Mouse (Mus musculus) macrophage (primary cell): ENCODE results near the gene Mis12. TPM values are rescaled to one million over a fixed set of nuclear protein-coding genes. Genes with fewer than 3 reads are reported as not detected.

Source experiments
- H3K27ac ChIP-seq: fragments of 350-480 bp; formaldehyde crosslinking; 2 replicates; pipeline ENCODE4 v1.9.0; 2021
- H3K36me3 ChIP-seq: fragments of 350-480 bp; formaldehyde crosslinking; 2 replicates; pipeline ENCODE4 v1.9.0; 2021; ENCODE audit errors: inconsistent target
- H3K4me3 ChIP-seq: fragments of 350-480 bp; formaldehyde crosslinking; 2 replicates; pipeline ENCODE4 v1.9.0; 2021; ENCODE audit errors: inconsistent target
- H3K79me2 ChIP-seq: fragments of 350-480 bp; formaldehyde crosslinking; 2 replicates; pipeline ENCODE4 v1.9.0; 2021; ENCODE audit errors: inconsistent target
- WGBS: methylation state at CpG from one replicate; pipeline ENCODE4 v1.1.7; 2026; ENCODE audit warnings: inconsistent platforms; ENCODE audit not compliant: missing documents; 5-methylcytosine and 5-hydroxymethylcytosine counted together
- polyA plus RNA-seq: library from polyadenylated mRNA; stranded (reverse); fragments of 250-400 nt; gene quantifications from 3 replicates; pipeline ENCODE4 v1.2.4, GENCODE M21; 2018; ENCODE audit warnings: inconsistent platforms

Gene Mis12
- polyA plus RNA-seq, 1 experiment from 2014 or later = 31.1 TPM

GRCm38 (mm10) chr11:71003611-71004315 lies 15.6 kb upstream of the Mis12 start:
- peaks cover 17% of the 10 kb centered on the region; the same call in 1 of the 2 replicates for H3K36me3 ChIP-seq
- under 1% methylated on average over 45 of the region's 49 CpGs for WGBS
- peak overlapping the region; percentile 88 for H3K4me3 ChIP-seq
- H3K27ac ChIP-seq = peak overlapping the region; percentile 41
- peaks cover 36% of the 10 kb centered on the region for H3K79me2 ChIP-seq

- H3K4me3 ChIP-seq = peak within 1 kb of the TSS; percentile 88
- H3K27ac ChIP-seq = peak within 1 kb of the TSS; percentile 41
- WGBS = 1% methylated on average over 35 of the region's 35 CpGs
- H3K79me2 ChIP-seq = peaks cover 36% of the 10 kb centered on the region
- H3K36me3 ChIP-seq = peaks cover 13% of the 10 kb centered on the region; the same call in 1 of the 2 replicates
Observed at GRCm38 (mm10) chr11:71004316-71004773, 15.1 kb upstream of the Mis12 start, which contains the start of gene Dhx33. TSS of gene Dhx33 (minus strand) at chr11:71004437.

- Histone ChIP-seq H3K27ac (no peak overlapping the region), H3K4me3 (peak overlapping the region; percentile 28; the same call in 1 of the 2 replicates), H3K79me2 (peaks cover 34% of the 10 kb centered on the region), H3K36me3 (peaks cover 13% of the 10 kb centered on the region)
- 21% methylated on average over 2 of the region's 5 CpGs for WGBS
Observed at GRCm38 (mm10) chr11:71005046-71005445, 14.4 kb upstream of the Mis12 start.

GRCm38 (mm10) chr11:71007026-71007425 lies 12.4 kb upstream of the Mis12 start:
- WGBS = 97% methylated on average over 6 of the region's 6 CpGs
- Histone ChIP-seq H3K79me2 (peaks cover 17% of the 10 kb centered on the region), H3K27ac (no peak overlapping the region), H3K4me3 (no peak overlapping the region), H3K36me3 (peaks cover 29% of the 10 kb centered on the region)

GRCm38 (mm10) chr11:71007831-71008230 lies 11.6 kb upstream of the Mis12 start:
- H3K4me3 ChIP-seq = no peak overlapping the region
- 85% methylated on average over 7 of the region's 7 CpGs for WGBS
- H3K79me2 ChIP-seq = peaks cover 9% of the 10 kb centered on the region
- H3K27ac ChIP-seq = peak overlapping the region; percentile 13; the same call in 1 of the 2 replicates
- H3K36me3 ChIP-seq = peaks cover 37% of the 10 kb centered on the region

GRCm38 (mm10) chr11:71008321-71008720 lies 11.1 kb upstream of the Mis12 start:
- 43% methylated on average over 3 of the region's 3 CpGs for WGBS
- Histone ChIP-seq H3K27ac (peak overlapping the region; percentile 13; the same call in 1 of the 2 replicates), H3K36me3 (peaks cover 39% of the 10 kb centered on the region), H3K4me3 (no peak overlapping the region), H3K79me2 (peaks cover 5% of the 10 kb centered on the region)

GRCm38 (mm10) chr11:71012743-71013142 lies 6.7 kb upstream of the Mis12 start:
- Histone ChIP-seq H3K4me3 (no peak overlapping the region), H3K27ac (no peak overlapping the region), H3K36me3 (peaks cover 58% of the 10 kb centered on the region), H3K79me2 (peaks cover 45% of the 10 kb centered on the region)
- WGBS = 98% methylated on average over 7 of the region's 7 CpGs

- H3K27ac ChIP-seq = no peak overlapping the region
- peaks cover 29% of the 10 kb centered on the region; the same call in 1 of the 2 replicates for H3K36me3 ChIP-seq
- 100% methylated on average over 1 of the region's 1 CpGs for WGBS
Observed at GRCm38 (mm10) chr11:71017051-71017450, 2.4 kb upstream of the Mis12 start.

GRCm38 (mm10) chr11:71018416-71019200 lies 803 bp upstream of the Mis12 start:
- Histone ChIP-seq H3K79me2 (peaks cover 93% of the 10 kb centered on the region), H3K4me3 (peak overlapping the region; percentile 99), H3K27ac (peak overlapping the region; percentile 79), H3K36me3 (peaks cover 16% of the 10 kb centered on the region; the same call in 1 of the 2 replicates)
- 4% methylated on average over 28 of the region's 28 CpGs for WGBS

More at GRCm38 (mm10) chr11:71017051-71017450, 2.4 kb upstream of the Mis12 start:
- Histone ChIP-seq H3K4me3 (no peak overlapping the region), H3K79me2 (peaks cover 81% of the 10 kb centered on the region)

- H3K27ac ChIP-seq = no peak overlapping the region
- whole genome bisulfite sequencing = 79% methylated on average over 3 of the region's 3 CpGs
- H3K4me3 ChIP-seq = no peak overlapping the region
- peaks cover 20% of the 10 kb centered on the region for H3K79me2 ChIP-seq
- peaks cover 34% of the 10 kb centered on the region for H3K36me3 ChIP-seq
Observed at GRCm38 (mm10) chr11:71028280-71028679, 8.9 kb downstream of the Mis12 start.

- Histone ChIP-seq H3K4me3 (no peak overlapping the region), H3K36me3 (peaks cover 28% of the 10 kb centered on the region), H3K79me2 (peaks cover 8% of the 10 kb centered on the region; the same call in 1 of the 2 replicates), H3K27ac (no peak overlapping the region)
- 78% methylated on average over 3 of the region's 3 CpGs for WGBS
Observed at GRCm38 (mm10) chr11:71029403-71030118, 10.2 kb downstream of the Mis12 start.

- Histone ChIP-seq H3K36me3 (peaks cover 3% of the 10 kb centered on the region; the same call in 1 of the 2 replicates), H3K27ac (no peak overlapping the region), H3K79me2 (no peaks in the 10 kb centered on the region), H3K4me3 (no peak overlapping the region)
- 90% methylated on average over 7 of the region's 7 CpGs for WGBS
Observed at GRCm38 (mm10) chr11:71032070-71032469, 12.7 kb downstream of the Mis12 start.

- no peaks in the 10 kb centered on the region for H3K36me3 ChIP-seq
- no peak overlapping the region for H3K4me3 ChIP-seq
- H3K27ac ChIP-seq = no peak overlapping the region
- H3K79me2 ChIP-seq = no peaks in the 10 kb centered on the region
- WGBS = 51% methylated on average over 19 of the region's 26 CpGs
Observed at GRCm38 (mm10) chr11:71032491-71033162, 13.2 kb downstream of the Mis12 start.
